Mouse (Mus musculus) adrenal gland, adult 2 months (tissue): ENCODE measurements around the gene Zfp319. TPM values are rescaled to one million over a fixed set of nuclear protein-coding genes. Genes with fewer than 3 reads are reported as not detected.
A peak's percentile ranks its signal among the peaks of the same experiment; 100 is the strongest.
"Not testable (repeated sequence)": the region's sequence is repeated elsewhere in the genome, so short reads cannot be mapped to it uniquely, and the experiment has no call there.

Experiments used
- DNase-seq: peaks from one replicate; pipeline ENCODE4 v3.0.0; 2021
- long read RNA-seq: library from polyadenylated mRNA; stranded (forward); transcript quantifications from one replicate; pipeline ENCODE4 v2.0.0, GENCODE M21; 2021
- polyA plus RNA-seq: library from polyadenylated mRNA; depleted of rRNA; stranded (reverse); fragments of >200 nt; gene quantifications from 2 replicates; pipeline ENCODE4 v1.2.3, GENCODE M21; 2012; rRNA removed
- total RNA-seq, 2 experiments: library from RNA; stranded (reverse); gene quantifications; 2 replicates each; pipeline ENCODE4 v1.2.3; 2021

Gene Zfp319
- total RNA-seq (10 to 100 TPM in 1 of 2 experiments, 1 to 10 TPM in 1; 9.6 to 10.5 TPM), polyA plus RNA-seq (12.3 and 13.0 TPM in 2 replicates)
- long read RNA-seq, full-length matches to known transcripts, result 5 of 13 reads
- long read RNA-seq, partial matches to known transcripts, result 0 of 13 reads
- long read RNA-seq, other reads (novel, unspliced or antisense), result 8 of 13 reads

GRCm38 (mm10) chr8:95331720-95332436, at the start of gene Zfp319, which contains the start of gene Usb1:
Gene Zfp319 (minus strand): TSS chr8:95331950.
Gene Usb1 (plus strand): TSS chr8:95332284.
- DNase-seq, result peak; percentile 97

- DNase-seq, result no peak
These were observed 49.2 kb upstream of the Zfp319 start for GRCm38 (mm10) chr8:95380953-95381352.

GRCm38 (mm10) chr8:95378928-95379327, 47.2 kb upstream of the Zfp319 start:
- DNase-seq, result not testable (repeated sequence)

- peak; percentile 40 for DNase-seq
These were observed 46.1 kb upstream of the Zfp319 start for GRCm38 (mm10) chr8:95377863-95378291.

GRCm38 (mm10) chr8:95377101-95377500, 45.4 kb upstream of the Zfp319 start:
- no peak for DNase-seq

GRCm38 (mm10) chr8:95376309-95376999, 44.7 kb upstream of the Zfp319 start:
- DNase-seq, result no peak

- no peak for DNase-seq
These were observed 43.7 kb upstream of the Zfp319 start for GRCm38 (mm10) chr8:95375374-95375930.

- DNase-seq, result no peak
These were observed 42.7 kb upstream of the Zfp319 start for GRCm38 (mm10) chr8:95374429-95374828.

- no peak for DNase-seq
These were observed 41.7 kb upstream of the Zfp319 start for GRCm38 (mm10) chr8:95373389-95374002.

GRCm38 (mm10) chr8:95369581-95370326, 38.0 kb upstream of the Zfp319 start:
- DNase-seq, result no peak

- no peak for DNase-seq
These were observed 32.1 kb upstream of the Zfp319 start for GRCm38 (mm10) chr8:95363849-95364248.

- peak; percentile 40 for DNase-seq
These were observed 30.5 kb upstream of the Zfp319 start for GRCm38 (mm10) chr8:95362272-95362671.

GRCm38 (mm10) chr8:95361016-95361341, 29.2 kb upstream of the Zfp319 start:
- DNase-seq, result no peak

- DNase-seq, result no peak
These were observed 28.6 kb upstream of the Zfp319 start for GRCm38 (mm10) chr8:95360181-95361015.

GRCm38 (mm10) chr8:95358550-95359411, 27.0 kb upstream of the Zfp319 start:
- peak; percentile 40 for DNase-seq

GRCm38 (mm10) chr8:95354606-95355005, 22.9 kb upstream of the Zfp319 start:
- no peak for DNase-seq

- peak; percentile 72 for DNase-seq
These were observed 21.4 kb upstream of the Zfp319 start for GRCm38 (mm10) chr8:95352871-95353866.

GRCm38 (mm10) chr8:95352151-95352870, 20.6 kb upstream of the Zfp319 start, which contains the start of gene Mmp15:
Gene Mmp15 (plus strand): TSS chr8:95352268.
- DNase-seq, result peak; percentile 88
